Mouse (Mus musculus): Measurements from ENCODE around the gene Nup88.

GRCm38 (mm10) chr11:71004316-71004773, 34.6 kb upstream of the Nup88 start, which contains the start of gene Dhx33:
- TF ChIP-seq CTCF (IDR thresholded peaks at IDR 0.05; ENCODE audit: borderline replicate concordance, control insufficient read depth, extremely low read depth, insufficient read depth, low read length, poor library complexity) (no peak), POLR2A (IDR thresholded peaks at IDR 0.05; ENCODE audit: control insufficient read depth, extremely low read depth, insufficient read depth, low read length, poor library complexity) (no peak)
